Mouse (Mus musculus): ENCODE results near the gene Gm49358. TPM values are rescaled to one million over a fixed set of nuclear protein-coding genes. Genes with fewer than 3 reads are reported as not detected.

Gene Gm49358
- total RNA-seq, 2 experiments from 2014 or later: 16.7 to 32.1 TPM

DNA sequence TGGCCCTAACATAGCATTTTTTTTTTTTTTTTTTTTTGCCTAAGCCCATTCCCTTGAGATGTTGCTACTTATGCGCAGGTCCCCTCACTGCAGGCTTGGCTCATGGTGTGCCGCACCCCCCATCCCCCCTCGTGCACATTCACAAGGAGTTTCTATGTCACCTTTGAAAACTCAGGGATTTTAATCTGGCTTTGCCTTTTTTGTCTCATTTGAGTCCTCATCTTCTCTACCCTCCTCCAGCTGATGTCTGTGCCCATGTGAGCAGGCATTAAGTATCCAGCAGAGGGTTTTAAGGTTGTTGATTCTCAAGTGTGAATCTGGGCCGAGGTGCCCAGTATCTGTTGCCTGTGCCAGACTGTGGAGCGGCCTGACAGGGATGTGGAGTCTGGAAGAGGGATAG is 17.9 kb downstream of the Gm49358 start:
- peak overlapping the region; percentile 97 for H3K27ac ChIP-seq
- intact Hi-C loops (cut with DNase I): loop anchor here (5.0 kb wide), 1 partner anchor 36 kb away; no protein-coding TSS in a partner anchor
- H3K4me3 ChIP-seq: peak overlapping the region; percentile 15
- no peak for DNase-seq
- TF ChIP-seq CTCF (IDR thresholded peaks at IDR 0.05): no peak

DNA sequence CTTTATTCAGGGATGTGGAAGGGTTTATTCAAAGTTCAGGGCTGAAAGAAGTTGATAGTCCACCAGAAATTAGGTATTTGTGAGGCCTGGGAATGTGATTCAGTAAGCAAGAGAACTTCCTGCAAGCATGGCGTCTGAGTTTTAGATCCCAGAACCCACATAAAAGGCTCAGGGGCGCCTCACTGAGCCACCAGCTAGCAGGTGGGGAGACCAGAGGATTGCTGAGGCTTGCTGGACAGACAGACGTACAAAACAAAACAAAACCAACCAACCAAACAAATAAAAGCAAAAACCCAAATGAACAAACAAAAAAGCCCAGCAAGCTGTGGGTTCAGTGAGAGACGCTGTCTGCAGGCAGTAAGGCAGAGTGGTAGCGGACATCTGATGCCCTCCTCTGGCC is 18.9 kb downstream of the Gm49358 start:
- no peak for TF ChIP-seq CTCF (IDR thresholded peaks at IDR 0.05)
- Histone ChIP-seq H3K4me3 (no peak overlapping the region), H3K27ac (peak overlapping the region; percentile 69)
- no peak for DNase-seq
- intact Hi-C loops (cut with DNase I): loop anchor here (5.0 kb wide), 1 partner anchor 35 kb away; no protein-coding TSS in a partner anchor

DNA sequence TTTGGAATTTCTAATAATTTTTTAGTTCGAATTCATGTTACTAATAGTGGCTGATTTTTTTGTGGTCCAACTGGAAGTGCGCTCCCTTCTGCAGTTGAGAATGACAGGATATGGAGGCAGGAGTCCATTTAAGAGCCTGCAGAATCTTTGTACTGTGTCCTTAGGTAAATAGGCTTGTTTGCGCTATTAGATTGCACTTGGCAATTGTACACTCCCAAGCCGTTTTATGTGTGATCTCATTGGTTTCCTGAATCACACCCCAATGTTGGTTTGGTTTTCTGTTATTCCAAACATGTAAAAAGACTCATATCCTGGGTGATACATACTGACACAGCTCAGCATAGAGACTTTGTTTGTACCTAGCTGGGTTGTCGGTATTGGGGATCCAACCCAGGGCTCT is 19.8 kb downstream of the Gm49358 start:
- H3K4me3 ChIP-seq: no peak overlapping the region
- no peak for DNase-seq
- TF ChIP-seq CTCF (IDR thresholded peaks at IDR 0.05): no peak
- intact Hi-C loops (cut with DNase I): loop anchor here (5.0 kb wide), 1 partner anchor 34 kb away; no protein-coding TSS in a partner anchor
- H3K27ac ChIP-seq: peak overlapping the region; percentile 69; the same call in 1 of the 2 replicates

GRCm38 (mm10) chr10:86784126-86784675 is 20.4 kb downstream of the Gm49358 start:
- Histone ChIP-seq H3K4me3 (no peak overlapping the region), H3K27ac (peak overlapping the region; percentile 69)
- DNase-seq: no peak
- no peak for TF ChIP-seq CTCF (IDR thresholded peaks at IDR 0.05)
- intact Hi-C loops (cut with DNase I): loop anchor here (5.0 kb wide), 1 partner anchor 33 kb away; no protein-coding TSS in a partner anchor

- no peak for DNase-seq
- Histone ChIP-seq H3K27ac (peak overlapping the region; percentile 46), H3K4me3 (no peak overlapping the region)
- intact Hi-C loops (cut with DNase I): no loop called here
- TF ChIP-seq CTCF (IDR thresholded peaks at IDR 0.05): no peak
Measured at GRCm38 (mm10) chr10:86785396-86785795, 21.6 kb downstream of the Gm49358 start.

GRCm38 (mm10) chr10:86786083-86786482 is 22.3 kb downstream of the Gm49358 start:
- no peak for TF ChIP-seq CTCF (IDR thresholded peaks at IDR 0.05)
- no peak for DNase-seq
- peak overlapping the region; percentile 21; the same call in 1 of the 2 replicates for H3K27ac ChIP-seq
- intact Hi-C loops (cut with DNase I): no loop called here
- no peak overlapping the region for H3K4me3 ChIP-seq

DNA sequence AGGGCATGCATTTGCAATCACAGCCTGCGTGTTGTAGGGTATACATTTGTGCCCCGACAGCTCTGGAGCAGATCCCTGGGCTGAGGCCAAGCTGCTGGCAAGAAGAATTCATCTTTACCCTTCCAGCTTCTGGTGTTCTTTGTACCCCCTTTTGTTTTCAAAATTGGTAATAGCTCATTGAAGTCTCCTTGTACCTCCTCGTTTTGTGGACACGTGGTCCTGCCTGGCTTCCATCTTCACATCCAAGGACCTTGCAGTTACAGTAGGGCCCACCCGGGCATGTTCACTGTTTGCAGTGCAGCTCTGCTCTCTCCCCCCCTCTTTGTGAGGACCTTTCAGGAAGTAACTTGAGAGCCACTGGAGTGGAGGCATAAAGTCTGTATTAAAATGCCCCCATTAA is 24.4 kb downstream of the Gm49358 start:
- no peak for DNase-seq
- intact Hi-C loops (cut with DNase I): no loop called here
- H3K4me3 ChIP-seq: no peak overlapping the region
- TF ChIP-seq CTCF (IDR thresholded peaks at IDR 0.05): no peak
- peak overlapping the region; percentile 43; the same call in 1 of the 2 replicates for H3K27ac ChIP-seq

DNA sequence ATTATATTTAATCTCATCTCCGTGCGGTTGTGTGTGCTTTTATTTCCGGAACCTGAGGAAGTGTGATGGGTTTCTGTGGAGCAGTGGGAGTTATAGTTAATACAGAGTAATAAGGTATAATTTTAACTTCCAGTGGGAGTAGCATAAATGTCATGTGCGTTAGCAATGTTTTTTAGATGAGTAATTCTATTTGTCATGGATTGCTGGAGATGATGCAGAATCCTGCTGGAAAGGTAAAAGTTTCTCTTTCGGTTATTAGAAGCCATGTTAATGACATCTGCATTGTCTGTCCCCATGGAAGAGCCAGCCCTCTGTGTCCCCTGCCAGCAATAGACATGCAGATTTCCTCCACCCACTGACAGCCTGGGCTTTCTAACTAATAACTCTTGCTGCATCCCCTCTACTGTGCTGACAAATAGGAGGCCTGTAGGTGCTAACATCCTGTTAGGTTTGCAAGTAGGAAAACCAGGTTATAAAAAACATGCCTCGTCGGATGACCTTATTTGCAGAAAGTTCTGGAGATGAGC is 25.4 kb downstream of the Gm49358 start:
- no peak for TF ChIP-seq CTCF (IDR thresholded peaks at IDR 0.05)
- DNase-seq: no peak
- no peak overlapping the region for H3K4me3 ChIP-seq
- H3K27ac ChIP-seq: peak overlapping the region; percentile 3; the same call in 1 of the 2 replicates
- intact Hi-C loops (cut with DNase I): no loop called here

DNA sequence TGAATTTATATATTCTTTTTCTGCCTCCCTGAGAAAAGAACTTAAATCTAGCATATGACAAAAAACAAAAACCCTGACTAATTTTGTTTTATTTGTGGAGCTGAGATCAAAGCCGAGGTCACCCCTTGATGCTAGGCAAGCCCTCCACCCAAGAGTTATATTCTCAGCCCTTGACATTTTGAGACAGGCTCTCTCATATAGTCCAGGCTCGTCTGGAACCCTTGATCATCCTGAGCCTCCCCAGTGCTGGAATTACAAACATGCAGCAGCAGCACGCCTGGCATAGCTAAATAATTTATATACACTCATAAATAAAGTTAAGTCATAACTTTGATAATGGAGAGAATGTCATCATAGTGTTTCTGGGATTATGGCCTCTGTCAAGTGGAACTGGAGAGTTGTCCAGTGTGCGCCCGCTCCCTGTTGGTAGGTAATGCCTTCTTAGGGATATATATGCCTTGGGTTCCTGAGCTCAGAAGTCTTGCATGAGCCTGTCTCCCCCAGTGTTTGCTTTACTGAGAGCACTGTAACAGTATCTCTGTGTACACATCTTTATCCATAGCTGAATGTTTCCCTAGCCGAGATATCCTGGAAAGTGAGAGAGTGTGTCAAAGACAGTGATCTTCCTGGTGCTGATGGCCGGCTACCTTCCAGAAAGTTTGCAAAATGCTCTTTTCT is 27.9 kb downstream of the Gm49358 start:
- Histone ChIP-seq H3K27ac (peak overlapping the region; percentile 54), H3K4me3 (no peak overlapping the region)
- DNase-seq: no peak
- intact Hi-C loops (cut with DNase I): no loop called here
- TF ChIP-seq CTCF (IDR thresholded peaks at IDR 0.05): no peak

- DNase-seq: peak; percentile 64
- no peak overlapping the region; the same call in 1 of the 2 replicates for H3K4me3 ChIP-seq
- intact Hi-C loops (cut with DNase I): no loop called here
- TF ChIP-seq CTCF (IDR thresholded peaks at IDR 0.05): no peak
- H3K27ac ChIP-seq: peak overlapping the region; percentile 95
Measured at GRCm38 (mm10) chr10:86793509-86793951, 29.8 kb downstream of the Gm49358 start.

GRCm38 (mm10) chr10:86794196-86794595 is 30.4 kb downstream of the Gm49358 start:
- Histone ChIP-seq H3K4me3 (peak overlapping the region; percentile 53), H3K27ac (peak overlapping the region; percentile 95)
- intact Hi-C loops (cut with DNase I): no loop called here
- no peak for DNase-seq
- TF ChIP-seq CTCF (IDR thresholded peaks at IDR 0.05): no peak

GRCm38 (mm10) chr10:86794794-86795535 is 31.2 kb downstream of the Gm49358 start:
- intact Hi-C loops (cut with DNase I): no loop called here
- peak overlapping the region; percentile 95 for H3K27ac ChIP-seq
- peak; percentile 75 for DNase-seq
- TF ChIP-seq CTCF (IDR thresholded peaks at IDR 0.05): no peak
- peak overlapping the region; percentile 53 for H3K4me3 ChIP-seq

Data from gastrocnemius, adult 2 months (tissue).